Mouse (Mus musculus) intestine, embryonic 16.5 days (tissue): ENCODE results near the gene Nat8f4. TPM values are rescaled to one million over a fixed set of nuclear protein-coding genes. Genes with fewer than 3 reads are reported as not detected.
"Not testable (repeated sequence)": the region's sequence is repeated elsewhere in the genome, so short reads cannot be mapped to it uniquely, and the experiment has no call there.

Experiments used
- ATAC-seq: fragments of 200-750 bp; cut with Nextera tagmentation; 2 replicates; pipeline ENCODE4 v1.8.0; 2017; ENCODE audit warnings: moderate TSS enrichment, moderate library complexity
- H3K27ac ChIP-seq: fragments of 300-500 bp; sonication (generic); 2 replicates; pipeline ENCODE4 v1.5.1; 2014; ENCODE audit warnings: mild to moderate bottlenecking, low read length
- H3K27me3 ChIP-seq: fragments of 300-500 bp; sonication (generic); replicated peaks from 2 replicates; pipeline ENCODE4 v1.6.1; 2014; ENCODE audit warnings: low read length, control low read depth, mixed read lengths; ENCODE audit not compliant: control insufficient read depth, insufficient read depth
- H3K36me3 ChIP-seq: fragments of 300-500 bp; sonication (generic); 2 replicates; pipeline ENCODE4 v1.6.1; 2014; ENCODE audit warnings: low read length, control low read depth; ENCODE audit not compliant: control insufficient read depth, insufficient read depth
- H3K4me1 ChIP-seq: fragments of 300-500 bp; sonication (generic); 2 replicates; pipeline ENCODE4 v1.6.1; 2014; ENCODE audit warnings: low read length, control low read depth, mixed read lengths; ENCODE audit not compliant: control insufficient read depth, insufficient read depth
- H3K4me2 ChIP-seq: fragments of 300-500 bp; sonication (generic); 2 replicates; pipeline ENCODE4 v1.6.1; 2014; ENCODE audit warnings: low read depth, low read length, control low read depth
- H3K4me3 ChIP-seq: fragments of 300-500 bp; sonication (generic); 2 replicates; pipeline ENCODE4 v1.5.1; 2014; ENCODE audit warnings: mild to moderate bottlenecking, low read length
- H3K9ac ChIP-seq: fragments of 300-500 bp; sonication (generic); 2 replicates; pipeline ENCODE4 v1.6.1; 2014; ENCODE audit warnings: low read depth, low read length
- H3K9me3 ChIP-seq: fragments of 300-500 bp; sonication (generic); 2 replicates; pipeline ENCODE4 v1.6.1; 2016; ENCODE audit warnings: low read length, control low read depth; ENCODE audit not compliant: control insufficient read depth
- WGBS: fragments of 180-500 bp; shearing (Covaris S2); extraction: QIAGEN DNeasy Blood & Tissue Kit; methylation state at CpG from one replicate; pipeline ENCODE4 v1.1.7; 2014; 5-methylcytosine and 5-hydroxymethylcytosine counted together
- polyA plus RNA-seq: library from polyadenylated mRNA; unstranded; fragments of >200 nt; fragmentation: Nextera tagmentation; extraction: Ambion mirVana; gene quantifications from 2 replicates; pipeline ENCODE4 v1.2.1, GENCODE M21; 2015

Nat8f4 gene
- polyA plus RNA-seq = 6.3 and 6.4 TPM in 2 replicates

DNA sequence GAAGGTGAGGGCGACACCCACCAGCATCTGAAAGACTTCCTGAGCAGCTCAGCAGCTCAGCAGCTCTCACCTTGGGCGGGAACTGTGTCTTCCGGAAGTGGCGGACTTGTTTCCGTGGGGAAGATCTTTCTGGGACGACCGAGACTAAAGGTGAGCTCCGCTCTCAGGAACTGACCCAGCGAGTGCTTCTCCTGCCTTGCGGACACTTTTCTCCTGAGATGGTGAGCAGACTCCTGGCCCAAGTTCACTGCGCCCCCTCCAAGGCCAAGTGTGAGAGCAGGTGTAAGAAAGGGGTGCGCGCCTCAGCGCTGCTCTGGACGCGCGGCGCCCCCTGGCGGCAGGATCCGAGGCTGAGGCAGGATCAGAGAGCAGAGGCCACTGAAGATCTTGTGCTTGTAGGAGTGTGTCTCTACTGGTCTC lies at the start of gene Nat8f4:
TSS of gene Nat8f4 (minus strand) at position 243 of the 420 bp plus-strand sequence.
- WGBS = 8% methylated on average over 20 of the region's 20 CpGs
- H3K9me3 ChIP-seq = not testable (repeated sequence)
- H3K4me2 ChIP-seq = peak within 1 kb of the TSS; percentile 36

DNA sequence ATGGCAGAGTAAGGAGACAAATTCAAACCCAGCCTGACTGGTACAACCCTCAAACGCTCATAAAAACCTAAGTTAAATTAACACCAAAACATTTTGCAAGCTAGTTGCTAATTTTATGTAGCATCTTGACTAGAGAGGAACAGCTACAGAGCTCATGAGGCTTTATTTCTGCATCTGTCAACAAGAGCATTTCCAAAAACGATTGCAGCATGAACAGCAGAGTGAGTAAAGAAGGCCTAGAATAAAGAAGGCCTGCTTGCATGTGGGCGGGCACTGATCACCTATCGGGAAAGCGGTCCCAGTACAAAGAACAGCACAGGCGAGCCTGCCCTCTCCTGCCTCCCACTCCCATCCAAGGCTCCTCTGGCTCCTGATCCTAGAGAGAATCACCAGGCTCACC lies 43.9 kb upstream of the Nat8f4 start:
- H3K4me2 ChIP-seq = no peak overlapping the region
- no peak overlapping the region for H3K27ac ChIP-seq
- peaks cover 46% of the 10 kb centered on the region for H3K36me3 ChIP-seq
- WGBS = 80% methylated on average over 6 of the region's 6 CpGs
- H3K4me3 ChIP-seq = no peak overlapping the region
- H3K4me1 ChIP-seq = no peaks in the 10 kb centered on the region
- ATAC-seq = no peak
- H3K9ac ChIP-seq = no peak overlapping the region
- H3K27me3 ChIP-seq = no peaks in the 10 kb centered on the region
- H3K9me3 ChIP-seq = no peaks in the 10 kb centered on the region

More for the DNA sequence above, at the start of gene Nat8f4:
- Histone ChIP-seq H3K9ac (0 out of 2 replicates have a peak within 1 kb of the TSS, but pooled peaks have one; percentile 4), H3K4me3 (peak within 1 kb of the TSS; percentile 35)
- not testable (repeated sequence) for H3K27me3 ChIP-seq, H3K4me1 ChIP-seq, H3K36me3 ChIP-seq, H3K27ac ChIP-seq
- peak; percentile 85 for ATAC-seq

DNA sequence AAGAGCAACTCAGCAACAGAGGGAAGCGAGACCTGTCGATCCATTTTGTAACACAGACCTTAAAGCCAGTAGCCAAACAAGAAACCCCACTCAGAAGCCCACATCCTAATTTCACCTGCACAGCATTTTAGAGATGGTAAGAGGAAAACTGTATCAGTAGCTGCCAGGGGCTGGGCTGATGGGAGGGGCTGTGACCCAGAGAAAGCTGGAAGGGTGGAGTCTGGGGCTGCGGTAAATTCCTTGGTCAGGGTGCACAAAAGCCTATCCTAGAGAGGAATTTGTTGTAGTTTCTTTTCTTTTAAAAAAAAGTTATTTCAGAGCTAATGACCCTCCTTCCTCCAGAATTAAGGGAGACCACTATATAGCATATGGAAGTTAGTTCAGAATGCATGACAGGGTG lies 37.8 kb upstream of the Nat8f4 start:
- no peaks in the 10 kb centered on the region for H3K27me3 ChIP-seq
- no peaks in the 10 kb centered on the region for H3K9me3 ChIP-seq
- H3K4me2 ChIP-seq = no peak overlapping the region
- H3K27ac ChIP-seq = no peak overlapping the region
- peaks cover 2% of the 10 kb centered on the region; the same call in 1 of the 2 replicates for H3K4me1 ChIP-seq
- no peak for ATAC-seq
- H3K9ac ChIP-seq = no peak overlapping the region
- 96% methylated on average over 3 of the region's 3 CpGs for WGBS
- H3K4me3 ChIP-seq = no peak overlapping the region
- peaks cover 23% of the 10 kb centered on the region for H3K36me3 ChIP-seq

DNA sequence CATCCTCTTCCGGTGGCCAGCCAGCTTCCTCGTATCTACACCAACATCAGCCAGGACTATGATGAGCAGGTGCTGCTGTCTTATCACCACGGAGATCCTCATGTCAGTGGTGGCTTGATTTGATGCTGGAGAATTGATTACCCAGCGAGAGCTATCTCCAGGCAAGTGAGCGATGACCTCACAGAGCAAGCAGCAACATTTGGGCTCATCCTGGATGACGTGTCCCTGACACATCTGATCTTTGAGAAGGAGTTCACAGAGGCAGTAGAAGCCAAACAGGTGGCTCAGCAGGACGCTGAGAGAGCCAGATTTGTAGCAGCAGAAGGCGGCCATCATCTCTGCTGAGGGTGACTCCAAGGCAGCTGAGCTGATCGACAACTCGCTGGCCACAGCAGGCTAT lies 34.0 kb upstream of the Nat8f4 start:
- H3K27ac ChIP-seq = no peak overlapping the region
- WGBS = 73% methylated on average over 10 of the region's 10 CpGs
- H3K9ac ChIP-seq = no peak overlapping the region
- H3K27me3 ChIP-seq = no peaks in the 10 kb centered on the region
- H3K36me3 ChIP-seq = peaks cover 4% of the 10 kb centered on the region; the same call in 1 of the 2 replicates
- ATAC-seq = no peak
- no peak overlapping the region for H3K4me3 ChIP-seq
- peaks cover 7% of the 10 kb centered on the region; the same call in 1 of the 2 replicates for H3K4me1 ChIP-seq
- H3K9me3 ChIP-seq = no peaks in the 10 kb centered on the region
- no peak overlapping the region for H3K4me2 ChIP-seq

DNA sequence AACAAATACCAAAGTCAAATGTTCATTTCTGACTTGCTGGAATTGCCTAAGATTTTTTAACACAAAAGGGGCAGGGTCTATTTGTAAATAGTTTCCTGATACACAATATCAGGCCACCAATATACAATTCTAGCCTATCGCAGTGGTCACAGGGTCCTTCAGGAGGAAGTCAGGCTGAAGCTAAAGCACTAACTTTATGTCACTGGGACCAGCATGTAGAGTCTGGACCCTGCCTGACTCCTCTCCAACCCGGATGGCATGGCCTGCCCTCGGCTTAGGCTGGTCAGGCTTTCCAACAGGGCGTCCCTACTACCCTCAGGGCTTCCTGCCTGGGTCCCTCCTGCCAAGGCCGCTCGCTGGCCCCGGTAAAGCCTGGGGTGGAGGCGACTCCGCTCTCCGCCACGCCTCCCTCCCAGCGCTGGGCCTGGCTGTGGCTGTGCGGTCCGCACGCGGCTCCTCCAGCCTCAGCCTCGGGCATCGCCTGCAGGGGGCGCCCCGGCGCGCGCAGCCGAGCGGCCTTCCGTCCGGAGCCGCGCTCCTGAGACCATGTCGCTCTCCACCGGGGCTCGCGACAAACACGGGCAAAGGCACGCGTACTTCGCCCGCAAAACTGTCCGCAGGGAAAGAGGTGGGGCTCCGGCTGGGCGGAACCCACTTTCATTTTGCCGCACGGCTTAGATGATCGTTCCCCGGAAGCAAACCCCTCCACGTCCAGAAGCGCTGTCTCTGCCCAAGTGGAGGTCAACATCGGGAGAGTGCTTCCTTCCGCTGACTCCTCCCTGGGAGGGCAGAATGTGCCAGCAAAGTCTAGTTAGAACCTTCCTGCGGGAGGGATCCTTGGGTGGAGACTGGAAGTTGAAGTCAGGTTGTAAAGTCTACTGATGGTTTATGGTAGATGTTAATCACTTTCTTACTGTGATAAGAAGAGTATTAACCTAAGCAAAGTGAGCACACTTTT lies 32.1 kb upstream of the Nat8f4 start:
- H3K36me3 ChIP-seq, H3K27me3 ChIP-seq, H3K4me1 ChIP-seq, H3K9me3 ChIP-seq: not testable (repeated sequence)
- Histone ChIP-seq H3K27ac (peak overlapping the region; percentile 86), H3K4me3 (peak overlapping the region; percentile 50), H3K9ac (peak overlapping the region; percentile 75), H3K4me2 (peak overlapping the region; percentile 68)
- ATAC-seq = peak; percentile 97
- WGBS = 1% methylated on average over 48 of the region's 50 CpGs

DNA sequence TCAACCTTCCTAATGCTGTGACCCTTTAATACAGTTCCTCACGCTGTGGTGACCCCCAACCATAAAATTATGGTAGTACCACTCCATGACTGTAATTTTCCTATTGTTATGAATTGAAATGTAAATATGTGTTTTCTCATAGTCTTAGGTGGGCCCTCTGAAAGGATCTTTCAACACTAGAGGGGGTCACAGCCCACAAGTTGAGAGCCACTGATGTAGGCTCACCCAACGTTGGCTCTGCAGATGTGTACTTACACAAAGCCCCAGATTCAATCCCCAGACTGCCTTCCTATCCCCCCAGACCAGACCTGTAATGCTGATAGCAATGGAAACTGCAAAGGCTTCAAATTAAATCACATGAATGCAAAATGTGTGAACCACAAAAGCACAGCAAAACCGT lies 31.0 kb upstream of the Nat8f4 start:
- Histone ChIP-seq H3K36me3 (no peaks in the 10 kb centered on the region), H3K4me3 (no peak overlapping the region), H3K4me1 (peaks cover 7% of the 10 kb centered on the region; the same call in 1 of the 2 replicates), H3K4me2 (no peak overlapping the region), H3K27ac (no peak overlapping the region), H3K27me3 (no peaks in the 10 kb centered on the region), H3K9me3 (no peaks in the 10 kb centered on the region), H3K9ac (no peak overlapping the region)
- 72% methylated on average over 3 of the region's 3 CpGs for whole genome bisulfite sequencing
- ATAC-seq = no peak

DNA sequence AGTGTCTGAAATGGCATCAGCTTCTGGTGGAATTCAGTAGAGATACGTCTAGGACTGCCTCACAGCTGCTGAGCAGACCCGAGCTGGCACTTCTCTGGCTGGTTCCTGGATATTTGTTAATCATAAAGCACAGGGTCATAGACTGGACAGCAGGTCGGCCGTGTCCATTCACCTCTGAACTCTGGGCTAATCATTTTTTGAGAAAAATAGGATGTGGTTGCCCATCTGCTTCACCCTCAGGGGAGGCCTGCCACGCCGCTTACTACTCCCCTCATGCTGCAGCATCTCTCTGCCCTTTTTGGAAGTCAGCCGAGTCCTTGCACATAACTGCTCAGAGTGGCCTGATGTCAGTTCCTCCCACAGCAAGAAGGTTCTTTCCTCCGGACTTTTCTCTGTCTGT lies 29.4 kb upstream of the Nat8f4 start:
- 76% methylated on average over 8 of the region's 8 CpGs for WGBS
- no peak for ATAC-seq
- Histone ChIP-seq H3K27me3 (no peaks in the 10 kb centered on the region), H3K4me2 (no peak overlapping the region), H3K4me3 (no peak overlapping the region), H3K9ac (no peak overlapping the region), H3K4me1 (peaks cover 7% of the 10 kb centered on the region; the same call in 1 of the 2 replicates), H3K27ac (no peak overlapping the region), H3K36me3 (no peaks in the 10 kb centered on the region), H3K9me3 (no peaks in the 10 kb centered on the region)

DNA sequence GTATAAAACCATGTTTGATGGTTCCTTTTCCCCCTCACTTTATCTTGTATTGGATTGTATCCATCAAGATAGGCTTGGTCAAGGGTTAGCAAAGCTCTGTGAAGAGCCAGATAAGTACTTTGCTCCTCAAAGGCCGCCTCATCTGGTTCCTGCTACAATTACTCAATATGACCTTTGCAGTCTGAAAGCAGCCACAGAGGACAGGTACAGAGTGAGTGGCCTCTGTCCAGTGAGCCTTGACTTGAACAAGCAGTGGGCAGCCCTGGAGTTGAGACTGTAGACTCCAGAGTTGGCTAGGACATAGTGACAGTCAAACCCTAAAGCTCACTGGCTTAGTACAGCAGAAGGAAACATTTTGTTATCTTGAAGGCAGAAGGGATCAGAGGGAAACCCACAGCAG lies 24.6 kb upstream of the Nat8f4 start:
- Histone ChIP-seq H3K9me3 (no peaks in the 10 kb centered on the region), H3K27me3 (no peaks in the 10 kb centered on the region), H3K4me2 (no peak overlapping the region), H3K9ac (no peak overlapping the region), H3K4me1 (no peaks in the 10 kb centered on the region), H3K36me3 (peaks cover 15% of the 10 kb centered on the region), H3K27ac (peak overlapping the region; percentile 40), H3K4me3 (no peak overlapping the region)
- 59% methylated on average over 1 of the region's 1 CpGs for WGBS
- peak; percentile 94 for ATAC-seq

DNA sequence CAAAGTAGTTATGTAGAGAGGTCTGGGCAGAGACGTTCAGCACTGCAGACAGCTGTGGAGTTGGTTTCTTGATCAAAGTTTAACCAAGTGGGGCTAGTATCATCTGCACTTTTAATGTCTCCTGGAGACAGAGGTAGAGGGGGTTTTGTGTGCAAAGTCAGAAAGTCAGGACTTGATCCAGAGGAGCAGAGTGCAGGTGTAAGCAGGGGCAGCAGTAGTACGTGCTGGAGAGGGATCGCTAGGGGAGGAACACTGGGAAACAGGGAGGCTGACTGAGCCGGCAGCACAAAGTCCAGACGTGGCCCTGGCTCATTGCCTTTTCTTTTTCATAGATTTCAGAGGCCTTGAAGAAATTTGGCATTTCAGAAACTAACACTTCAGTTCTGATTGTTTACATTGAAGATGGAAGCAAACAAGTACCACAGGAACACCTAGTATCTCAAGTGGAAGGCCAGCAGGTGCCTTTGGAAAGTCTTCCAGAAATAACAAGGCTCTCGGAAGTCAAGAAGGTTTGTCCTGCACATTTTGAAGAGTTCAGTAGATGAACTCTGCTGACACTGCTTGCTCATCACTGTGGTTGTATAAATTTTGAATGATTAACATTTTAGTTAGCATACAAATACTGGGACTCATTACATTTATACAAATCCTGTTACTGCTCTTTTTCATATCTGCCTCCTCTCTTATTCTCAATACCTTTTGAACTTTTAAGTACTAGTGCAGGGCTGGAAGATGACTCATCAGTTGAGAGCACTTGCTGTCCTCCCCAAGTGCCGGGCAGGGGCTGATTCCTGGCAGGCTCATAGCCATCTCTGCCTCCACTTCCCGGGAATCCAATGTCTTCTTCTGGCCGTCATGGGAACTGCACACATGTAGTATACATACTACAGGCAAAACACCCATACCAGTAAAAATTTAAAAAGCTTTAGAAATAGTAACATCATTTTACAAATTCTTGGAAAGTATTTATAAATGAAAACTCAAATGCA lies 23.1 kb upstream of the Nat8f4 start:
- Histone ChIP-seq H3K27ac (peak overlapping the region; percentile 45), H3K36me3 (peaks cover 18% of the 10 kb centered on the region)
- ATAC-seq = no peak

More for the DNA sequence above, 23.1 kb upstream of the Nat8f4 start:
- Histone ChIP-seq H3K27me3 (no peaks in the 10 kb centered on the region), H3K9me3 (no peaks in the 10 kb centered on the region), H3K4me3 (no peak overlapping the region), H3K9ac (no peak overlapping the region), H3K4me1 (no peaks in the 10 kb centered on the region), H3K4me2 (no peak overlapping the region)
- WGBS = 90% methylated on average over 9 of the region's 9 CpGs
